Mouse (Mus musculus) spleen, adult 2 months (tissue): ENCODE results near the gene Pkn1. TPM values are rescaled to one million over a fixed set of nuclear protein-coding genes. Genes with fewer than 3 reads are reported as not detected.

Experiments
- DNase-seq, 2 experiments: peaks; one replicate each; pipeline versions ENCODE4 v3.0.0 to v3.0.0-alpha.2; 2012 to 2021; ENCODE audit warnings: low spot score in 2 of 2, low read depth in 1 of 2
- H3K27ac ChIP-seq: fragments of 200-500 bp; 2 replicates; pipeline ENCODE4 v1.5.1; 2012; ENCODE audit warnings: low read length, inconsistent platforms; ENCODE audit not compliant: insufficient read depth
- H3K27me3 ChIP-seq: fragments of 200-500 bp; 2 replicates; pipeline ENCODE4 v1.6.1; 2012; ENCODE audit warnings: mild to moderate bottlenecking, moderate library complexity, low read length, inconsistent platforms; ENCODE audit not compliant: control insufficient read depth, insufficient read depth
- H3K36me3 ChIP-seq: fragments of 200-500 bp; 2 replicates; pipeline ENCODE4 v1.6.1; 2012; ENCODE audit warnings: mild to moderate bottlenecking, low read length, inconsistent platforms; ENCODE audit not compliant: control insufficient read depth, insufficient read depth
- H3K4me1 ChIP-seq: fragments of 200-500 bp; 2 replicates; pipeline ENCODE4 v1.6.1; 2011; ENCODE audit warnings: inconsistent platforms; ENCODE audit not compliant: control insufficient read depth, insufficient read depth, insufficient read length
- H3K4me3 ChIP-seq: fragments of 200-500 bp; 2 replicates; pipeline ENCODE4 v1.5.1; 2011; ENCODE audit warnings: mild to moderate bottlenecking, inconsistent platforms; ENCODE audit not compliant: insufficient read depth, insufficient read length; ENCODE audit errors: extremely low read depth
- CTCF ChIP-seq: fragments of 200-500 bp; IDR thresholded peaks from 2 replicates; pipeline ENCODE4 v1.5.1; 2011; ENCODE audit warnings: mild to moderate bottlenecking, inconsistent platforms; ENCODE audit not compliant: insufficient read depth, insufficient read length, insufficient replicate concordance; ENCODE audit errors: extremely low read depth
- POLR2A ChIP-seq: fragments of 200-500 bp; IDR thresholded peaks from 2 replicates; pipeline ENCODE4 v1.6.1; 2011; ENCODE audit warnings: low read depth, low read length, inconsistent platforms
- WGBS: fragments of 180-500 bp; shearing (Covaris S2); methylation state at CpG from one replicate; pipeline ENCODE4 v1.1.7; 2018; 5-methylcytosine and 5-hydroxymethylcytosine counted together
- polyA plus RNA-seq: library from polyadenylated mRNA; depleted of rRNA; stranded (reverse); fragments of >200 nt; gene quantifications from 2 replicates; pipeline ENCODE4 v1.2.3, GENCODE M21; 2012

Gene Pkn1
- polyA plus RNA-seq, 1 experiment = 165 TPM

DNA sequence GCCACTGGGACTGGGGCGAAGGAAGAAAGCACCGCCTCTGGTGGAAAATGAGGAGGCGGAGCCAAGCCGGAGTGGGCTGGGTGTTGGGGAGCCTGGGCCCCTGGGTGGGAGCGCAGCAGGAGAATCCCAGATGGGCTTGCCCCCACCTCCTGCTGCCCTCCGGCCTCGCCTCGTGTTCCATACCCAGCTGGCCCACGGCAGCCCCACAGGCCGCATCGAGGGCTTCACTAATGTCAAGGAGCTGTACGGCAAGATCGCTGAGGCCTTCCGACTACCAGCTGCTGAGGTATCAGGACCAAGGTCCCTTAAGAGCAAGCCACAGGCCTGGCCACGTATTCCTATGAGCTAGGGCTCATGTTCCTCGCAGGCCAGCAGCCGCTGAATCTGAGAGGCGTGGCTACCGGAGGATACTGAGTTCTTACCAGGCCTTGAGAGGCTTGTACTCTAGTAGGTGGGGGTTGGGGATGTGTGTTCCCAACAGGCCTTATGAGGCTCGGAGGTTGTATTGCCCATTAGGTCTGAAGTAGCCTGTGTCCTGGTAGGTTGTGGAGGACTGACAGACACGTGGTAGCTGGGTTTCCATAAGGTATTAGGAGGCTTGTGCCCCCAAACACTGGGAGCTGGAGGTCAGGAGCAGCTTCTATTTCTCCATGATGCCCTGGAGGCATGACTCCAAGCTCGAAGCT lies 37.8 kb downstream of the Pkn1 start:
- H3K4me3 ChIP-seq = no peak overlapping the region

DNA sequence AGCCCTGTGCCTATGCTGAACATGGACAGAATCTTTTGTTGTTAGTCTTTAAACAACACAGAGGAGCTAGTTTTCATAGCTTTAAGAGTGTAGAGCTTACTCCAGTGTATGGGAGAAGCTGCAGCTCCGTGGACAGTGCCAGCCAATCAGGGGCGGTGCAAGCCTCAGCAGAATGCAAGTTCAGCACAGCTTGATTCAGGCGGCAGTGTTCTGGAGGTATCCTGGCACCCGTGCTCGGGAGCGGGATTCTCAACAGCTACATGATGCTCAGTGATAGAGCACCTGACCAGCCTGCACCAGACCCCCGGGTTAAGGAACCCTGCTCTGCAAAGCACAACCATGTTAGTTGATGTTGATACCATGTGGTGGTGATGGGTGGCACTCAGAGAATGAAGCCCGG lies 38.4 kb downstream of the Pkn1 start:
- H3K27me3 ChIP-seq = no peaks in the 10 kb centered on the region
- no peak overlapping the region for H3K4me3 ChIP-seq
- peaks cover 3% of the 10 kb centered on the region; the same call in 1 of the 2 replicates for H3K4me1 ChIP-seq
- no peak for DNase-seq
- 70% methylated on average over 8 of the region's 8 CpGs for WGBS
- TF ChIP-seq POLR2A (no peak), CTCF (no peak)
- H3K36me3 ChIP-seq = no peaks in the 10 kb centered on the region
- H3K27ac ChIP-seq = no peak overlapping the region

More for the DNA sequence above, 37.8 kb downstream of the Pkn1 start:
- DNase-seq = no peak
- TF ChIP-seq CTCF (no peak), POLR2A (no peak)
- WGBS = 74% methylated on average over 22 of the region's 22 CpGs
- H3K27ac ChIP-seq = no peak overlapping the region
- H3K36me3 ChIP-seq = no peaks in the 10 kb centered on the region
- H3K27me3 ChIP-seq = no peaks in the 10 kb centered on the region
- peaks cover 3% of the 10 kb centered on the region; the same call in 1 of the 2 replicates for H3K4me1 ChIP-seq

DNA sequence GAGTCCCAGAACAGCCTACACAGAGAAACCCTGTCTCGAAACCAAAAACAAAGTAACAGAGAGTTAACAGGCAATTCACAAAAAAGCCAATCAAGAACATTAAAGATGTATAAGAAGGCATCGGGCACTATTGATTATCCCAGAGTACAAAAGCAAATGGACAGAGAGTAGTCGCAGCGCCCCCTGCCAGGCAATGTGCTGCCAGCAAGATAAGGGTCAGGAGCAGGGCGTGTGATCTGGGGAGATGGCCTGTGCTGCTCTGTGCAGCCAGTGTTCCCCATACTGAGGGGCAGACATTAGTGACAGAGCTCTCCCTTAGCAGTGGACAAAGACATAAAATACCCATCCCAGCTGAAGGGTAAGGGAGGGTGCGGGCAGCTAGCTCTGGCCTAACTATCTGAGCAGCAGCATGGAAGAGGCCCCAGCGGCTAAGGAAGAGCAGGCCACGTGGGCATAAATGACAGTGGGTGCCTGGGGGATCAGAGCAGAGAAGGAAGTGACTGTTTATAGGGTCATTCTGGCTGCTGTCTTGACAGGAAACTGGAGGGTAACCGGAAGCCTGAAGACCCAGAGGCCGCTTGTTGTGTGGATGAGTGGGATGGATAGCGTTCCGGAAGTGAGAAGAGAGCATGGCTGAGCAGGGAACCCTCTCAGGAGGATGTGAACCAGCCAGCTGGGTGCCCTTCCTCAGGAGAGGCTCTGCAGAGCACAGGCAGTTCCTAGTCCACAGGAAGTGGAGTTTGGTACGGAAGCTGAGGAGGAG lies 42.3 kb downstream of the Pkn1 start:
- H3K4me3 ChIP-seq = no peak overlapping the region
- no peak overlapping the region for H3K27ac ChIP-seq
- H3K27me3 ChIP-seq = no peaks in the 10 kb centered on the region; the same call in 1 of the 2 replicates
- whole genome bisulfite sequencing = 79% methylated on average over 13 of the region's 13 CpGs
- peaks cover 15% of the 10 kb centered on the region for H3K4me1 ChIP-seq
- no peaks in the 10 kb centered on the region for H3K36me3 ChIP-seq
- TF ChIP-seq POLR2A (no peak), CTCF (no peak)
- no peak for DNase-seq

GRCm38 (mm10) chr8:83656043-83656442 lies 42.9 kb downstream of the Pkn1 start:
- peaks cover 15% of the 10 kb centered on the region for H3K4me1 ChIP-seq
- DNase-seq = no peak

DNA sequence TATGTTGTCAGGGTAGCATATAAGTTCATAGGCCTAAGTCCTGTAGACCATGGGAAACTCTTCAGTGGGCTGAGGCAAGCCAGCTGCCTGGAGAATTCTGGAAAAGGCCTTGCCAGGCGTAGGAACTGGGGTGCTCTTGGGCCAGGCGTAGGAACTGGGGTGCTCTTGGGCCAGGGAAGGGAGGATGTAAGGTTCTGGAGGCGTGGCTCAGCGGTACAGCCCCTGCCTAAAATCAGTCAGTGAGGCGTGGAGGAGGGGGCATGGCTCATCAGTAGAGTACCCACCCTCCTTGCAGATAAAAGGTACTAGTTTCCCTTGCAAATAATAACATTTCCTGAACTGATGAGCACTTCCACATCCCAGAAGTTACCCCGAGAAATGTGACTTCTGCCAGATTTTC lies 44.3 kb downstream of the Pkn1 start:
- Histone ChIP-seq H3K27ac (no peak overlapping the region), H3K4me3 (no peak overlapping the region), H3K27me3 (no peaks in the 10 kb centered on the region; the same call in 1 of the 2 replicates), H3K36me3 (no peaks in the 10 kb centered on the region), H3K4me1 (peaks cover 15% of the 10 kb centered on the region)
- WGBS = 91% methylated on average over 6 of the region's 6 CpGs
- no peak for DNase-seq
- TF ChIP-seq CTCF (no peak), POLR2A (no peak)

More at GRCm38 (mm10) chr8:83656043-83656442, 42.9 kb downstream of the Pkn1 start:
- no peaks in the 10 kb centered on the region for H3K36me3 ChIP-seq
- TF ChIP-seq POLR2A (no peak), CTCF (no peak)
- H3K27me3 ChIP-seq = no peaks in the 10 kb centered on the region; the same call in 1 of the 2 replicates
- WGBS = 94% methylated on average over 9 of the region's 9 CpGs
- no peak overlapping the region for H3K27ac ChIP-seq
- no peak overlapping the region for H3K4me3 ChIP-seq

- TF ChIP-seq CTCF = no peak
- no peak for TF ChIP-seq POLR2A
- Histone ChIP-seq H3K27ac (no peak overlapping the region), H3K4me3 (peak overlapping the region; percentile 6), H3K27me3 (no peaks in the 10 kb centered on the region; the same call in 1 of the 2 replicates), H3K36me3 (no peaks in the 10 kb centered on the region), H3K4me1 (peaks cover 15% of the 10 kb centered on the region)
- no peak for DNase-seq
- 30% methylated on average over 10 of the region's 10 CpGs for WGBS
Observed at GRCm38 (mm10) chr8:83653662-83654017, 45.3 kb downstream of the Pkn1 start.
